Mouse (Mus musculus) 3134 (cell line): ENCODE measurements around the gene Pex6.
"Not testable (repeated sequence)": the region's sequence is repeated elsewhere in the genome, so short reads cannot be mapped to it uniquely, and the experiment has no call there.

Source experiments
- DNase-seq: peaks from one replicate; pipeline ENCODE4 v3.0.0-alpha.2; 2011; ENCODE audit warnings: low spot score; ENCODE audit not compliant: insufficient read length; ENCODE audit errors: extremely low read depth

Pex6 gene

GRCm38 (mm10) chr17:46728496-46728895 lies 17.2 kb downstream of the Pex6 start:
- no peak for DNase-seq

GRCm38 (mm10) chr17:46728904-46729318 lies 17.6 kb downstream of the Pex6 start, which contains the start of gene Gnmt:
TSS of gene Gnmt (minus strand) at chr17:46729168.
- DNase-seq: no peak

- no peak for DNase-seq
Observed at GRCm38 (mm10) chr17:46734055-46734454, 22.8 kb downstream of the Pex6 start.

- DNase-seq: no peak
Observed at GRCm38 (mm10) chr17:46735287-46735686, 24.0 kb downstream of the Pex6 start.

- DNase-seq: peak; percentile 41
Observed at GRCm38 (mm10) chr17:46736160-46736559, 24.9 kb downstream of the Pex6 start.

- no peak for DNase-seq
Observed at GRCm38 (mm10) chr17:46741305-46741704, 30.0 kb downstream of the Pex6 start.

GRCm38 (mm10) chr17:46742986-46743385 lies 31.7 kb downstream of the Pex6 start:
- DNase-seq: no peak

- no peak for DNase-seq
Observed at GRCm38 (mm10) chr17:46745506-46745905, 34.2 kb downstream of the Pex6 start.

GRCm38 (mm10) chr17:46747234-46747633 lies 36.0 kb downstream of the Pex6 start:
- DNase-seq: no peak

- DNase-seq: no peak
Observed at GRCm38 (mm10) chr17:46747806-46748205, 36.5 kb downstream of the Pex6 start.

GRCm38 (mm10) chr17:46749282-46749681 lies 38.0 kb downstream of the Pex6 start:
- DNase-seq: no peak

GRCm38 (mm10) chr17:46750580-46750979 lies 39.3 kb downstream of the Pex6 start:
- no peak for DNase-seq

- DNase-seq: no peak
Observed at GRCm38 (mm10) chr17:46751056-46751793, 40.0 kb downstream of the Pex6 start.

- DNase-seq: peak; percentile 99
Observed at GRCm38 (mm10) chr17:46751794-46752556, 40.7 kb downstream of the Pex6 start, which contains the start of gene Cnpy3. TSS of gene Cnpy3 (minus strand) at chr17:46752214.

- DNase-seq: no peak
Observed at GRCm38 (mm10) chr17:46758753-46759152, 47.5 kb downstream of the Pex6 start.

- no peak for DNase-seq
Observed at GRCm38 (mm10) chr17:46763544-46763943, 52.3 kb downstream of the Pex6 start, which contains the start of gene Ptcra. TSS of gene Ptcra (minus strand) at chr17:46763712.

GRCm38 (mm10) chr17:46764916-46765315 lies 53.7 kb downstream of the Pex6 start:
- not testable (repeated sequence) for DNase-seq

- no peak for DNase-seq
Observed at GRCm38 (mm10) chr17:46767868-46768267, 56.6 kb downstream of the Pex6 start.

GRCm38 (mm10) chr17:46770546-46770945 lies 59.3 kb downstream of the Pex6 start:
- no peak for DNase-seq

GRCm38 (mm10) chr17:46771025-46771424 lies 59.8 kb downstream of the Pex6 start:
- DNase-seq: no peak

GRCm38 (mm10) chr17:46771616-46772015 lies 60.4 kb downstream of the Pex6 start:
- DNase-seq: no peak

- no peak for DNase-seq
Observed at GRCm38 (mm10) chr17:46772038-46772403, 60.8 kb downstream of the Pex6 start.
